Mouse (Mus musculus): ENCODE measurements around the gene Zfp827. TPM values are rescaled to one million over a fixed set of nuclear protein-coding genes. Genes with fewer than 3 reads are reported as not detected.

Zfp827 gene
- total RNA-seq, 1 experiment from 2014 or later: 15.3 TPM

GRCm38 (mm10) chr8:79224363-79224762, 196.1 kb downstream of the Zfp827 start:
- DNase-seq: no peak

- DNase-seq: no peak
Measured at GRCm38 (mm10) chr8:79225586-79225985, 197.3 kb downstream of the Zfp827 start.

DNA sequence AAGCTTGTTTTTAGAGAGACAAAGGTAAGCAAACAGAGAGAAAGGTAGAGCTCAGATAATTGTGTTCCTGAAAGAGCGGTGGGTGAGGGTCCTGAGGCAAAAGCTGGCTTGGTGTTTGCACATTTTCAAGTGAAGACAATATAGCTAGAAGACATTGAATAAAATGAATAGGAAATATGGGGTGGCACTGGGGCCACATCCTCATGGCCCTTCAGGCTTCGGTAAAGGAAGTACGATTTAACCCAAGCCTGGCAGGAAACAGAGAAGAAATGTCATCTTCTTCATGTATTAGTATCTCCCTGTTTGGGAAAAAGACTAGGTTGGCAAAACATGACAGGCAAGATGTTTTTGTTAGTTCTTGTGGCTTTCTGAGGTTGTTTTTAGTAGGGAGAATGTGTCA, 197.8 kb downstream of the Zfp827 start:
- DNase-seq: no peak

DNA sequence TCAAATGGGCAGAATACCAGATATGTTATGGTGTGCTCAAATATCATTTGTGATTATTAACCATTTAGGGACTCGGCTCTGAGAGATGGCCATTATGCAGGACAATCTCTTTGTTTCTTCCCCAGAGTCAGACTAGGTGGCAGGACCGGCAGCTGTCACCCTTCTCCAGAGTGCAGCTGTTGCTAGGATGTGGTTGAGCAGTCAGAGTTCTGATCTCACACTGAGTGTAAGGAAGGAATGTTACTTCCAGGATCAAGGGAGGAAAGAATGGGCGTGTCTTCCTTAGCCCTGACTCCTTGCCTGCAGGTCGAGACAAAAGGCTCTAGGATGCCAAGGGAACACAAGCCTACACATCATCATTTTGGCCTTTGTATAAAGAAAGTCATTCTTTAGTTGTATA, 199.0 kb downstream of the Zfp827 start:
- no peak for DNase-seq

DNA sequence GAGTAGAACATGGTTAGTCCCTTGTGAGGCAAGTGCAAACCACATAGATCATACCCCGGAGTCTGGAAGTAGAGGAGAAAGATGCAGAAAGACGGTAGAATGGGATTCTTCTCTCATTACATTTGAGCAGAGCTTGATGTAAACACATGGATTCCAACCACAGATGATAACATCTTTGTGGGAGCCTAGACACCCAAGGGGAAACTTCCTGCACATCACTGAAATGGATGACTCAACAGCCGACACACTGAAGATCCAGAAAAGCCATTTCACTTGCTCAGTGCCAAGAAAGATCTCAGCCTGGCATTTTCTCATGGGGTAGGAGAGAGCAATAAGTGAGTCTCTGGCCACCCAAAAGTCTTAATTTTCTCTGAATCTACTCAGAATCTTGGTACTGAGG, 199.7 kb downstream of the Zfp827 start:
- DNase-seq: no peak

GRCm38 (mm10) chr8:79229266-79229888, 201.1 kb downstream of the Zfp827 start:
- no peak for DNase-seq

- DNase-seq: no peak
Measured at GRCm38 (mm10) chr8:79239320-79239719, 211.1 kb downstream of the Zfp827 start.

GRCm38 (mm10) chr8:79239996-79240395, 211.8 kb downstream of the Zfp827 start:
- no peak for DNase-seq

Other genes with a start within 250 kb of the Zfp827 start
- 120 and 127 TPM in 2 replicates for gene Lsm6, start 207.3 kb upstream of the Zfp827 start, total RNA-seq (2021)
- gene 1700011L22Rik, start 220.1 kb downstream of the Zfp827 start, total RNA-seq (2021): not detected in 2 replicates